Mouse (Mus musculus): ENCODE results near the gene Elp5.

DNA sequence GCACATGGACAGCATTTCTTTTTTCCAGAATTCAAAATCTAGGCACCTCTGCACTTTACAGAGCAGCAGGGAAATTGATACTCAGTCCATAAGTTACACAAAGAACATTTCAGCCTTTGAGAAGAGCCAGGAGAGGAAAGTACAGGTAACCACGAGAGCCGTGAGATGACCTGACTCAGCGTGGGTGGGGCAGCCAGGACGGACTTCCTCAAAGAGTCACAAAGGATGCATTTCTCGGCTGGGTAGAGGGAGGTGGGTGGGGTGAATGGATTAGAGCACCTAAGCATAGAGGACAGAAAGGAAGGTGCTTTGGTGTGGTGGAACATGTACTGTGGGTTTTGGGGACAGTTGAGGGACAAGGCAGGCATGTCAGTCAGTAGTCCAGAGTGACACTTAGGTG is 20.5 kb downstream of the Elp5 start:
- TF ChIP-seq POLR2A (IDR thresholded peaks at IDR 0.05; ENCODE audit: low read depth, low read length) = no peak
- TF ChIP-seq CTCF (IDR thresholded peaks at IDR 0.05; ENCODE audit: extremely low read depth, insufficient read length, insufficient replicate concordance, low read depth, low read length) = no peak
